Mouse (Mus musculus): ENCODE data around the gene Dpep3. TPM values are rescaled to one million over a fixed set of nuclear protein-coding genes. Genes with fewer than 3 reads are reported as not detected.

Gene Dpep3
- total and polyA plus RNA-seq, 2 experiments from 2014 or later, result not detected

- H3K27me3 ChIP-seq (ENCODE audit: insufficient read depth, low read length), result no peaks in the 10 kb centered on the region
- no peak for DNase-seq (ENCODE audit: low spot score)
- WGBS, result 2% methylated on average over 33 of the region's 33 CpGs
- no peak for TF ChIP-seq CTCF (IDR thresholded peaks at IDR 0.05)
- H3K4me1 ChIP-seq (ENCODE audit: insufficient read depth, low read length), result peaks cover 7% of the 10 kb centered on the region
- peak; percentile 56 for ATAC-seq (ENCODE audit: low FRiP score)
- peak overlapping the region; percentile 95 for H3K27ac ChIP-seq (ENCODE audit: low read depth, low read length)
- no peaks in the 10 kb centered on the region for H3K9me3 ChIP-seq (ENCODE audit: low read length)
- peaks cover 2% of the 10 kb centered on the region for H3K36me3 ChIP-seq (ENCODE audit: insufficient read depth, low read length)
- H3K9ac ChIP-seq (replicated peaks; ENCODE audit: low read length, poor library complexity, severe bottlenecking), result peak overlapping the region; percentile 93
- peak overlapping the region; percentile 71 for H3K4me2 ChIP-seq (ENCODE audit: low read depth, low read length, poor library complexity, severe bottlenecking)
- H3K4me3 ChIP-seq (ENCODE audit: low read depth, low read length), result peak overlapping the region; percentile 60
These were observed 41.5 kb downstream of the Dpep3 start for GRCm38 (mm10) chr8:105937496-105938305.

- H3K4me2 ChIP-seq (ENCODE audit: low read depth, low read length, poor library complexity, severe bottlenecking), result peak overlapping the region; percentile 71
- H3K9ac ChIP-seq (replicated peaks; ENCODE audit: low read length, poor library complexity, severe bottlenecking), result peak overlapping the region; percentile 93
- ATAC-seq (ENCODE audit: low FRiP score) (peak; percentile 91), DNase-seq (ENCODE audit: low spot score) (peak; percentile 95)
- H3K27me3 ChIP-seq (ENCODE audit: insufficient read depth, low read length), result no peaks in the 10 kb centered on the region
- peaks cover 7% of the 10 kb centered on the region for H3K4me1 ChIP-seq (ENCODE audit: insufficient read depth, low read length)
- peak overlapping the region; percentile 95 for H3K27ac ChIP-seq (ENCODE audit: low read depth, low read length)
- no peak; the same call in 1 of the 2 replicates for TF ChIP-seq CTCF (IDR thresholded peaks at IDR 0.05)
- H3K36me3 ChIP-seq (ENCODE audit: insufficient read depth, low read length), result peaks cover 5% of the 10 kb centered on the region
- 1% methylated on average over 30 of the region's 30 CpGs for WGBS
- peak overlapping the region; percentile 60 for H3K4me3 ChIP-seq (ENCODE audit: low read depth, low read length)
- H3K9me3 ChIP-seq (ENCODE audit: low read length), result no peaks in the 10 kb centered on the region
These were observed 42.3 kb downstream of the Dpep3 start for GRCm38 (mm10) chr8:105936866-105937475.

GRCm38 (mm10) chr8:105935863-105936603 is 43.2 kb downstream of the Dpep3 start:
- peak overlapping the region; percentile 95 for H3K27ac ChIP-seq (ENCODE audit: low read depth, low read length)
- H3K4me2 ChIP-seq (ENCODE audit: low read depth, low read length, poor library complexity, severe bottlenecking), result peak overlapping the region; percentile 71
- peak overlapping the region; percentile 60 for H3K4me3 ChIP-seq (ENCODE audit: low read depth, low read length)
- 26% methylated on average over 7 of the region's 7 CpGs for WGBS
- DNase-seq (ENCODE audit: low spot score) (no peak), ATAC-seq (ENCODE audit: low FRiP score) (0 out of 2 replicates have a peak, but pooled peaks have one; percentile 1)
- no peak for TF ChIP-seq CTCF (IDR thresholded peaks at IDR 0.05)
- no peaks in the 10 kb centered on the region for H3K9me3 ChIP-seq (ENCODE audit: low read length)
- no peaks in the 10 kb centered on the region for H3K27me3 ChIP-seq (ENCODE audit: insufficient read depth, low read length)
- peaks cover 5% of the 10 kb centered on the region for H3K36me3 ChIP-seq (ENCODE audit: insufficient read depth, low read length)
- peaks cover 7% of the 10 kb centered on the region for H3K4me1 ChIP-seq (ENCODE audit: insufficient read depth, low read length)
- peak overlapping the region; percentile 93 for H3K9ac ChIP-seq (replicated peaks; ENCODE audit: low read length, poor library complexity, severe bottlenecking)

GRCm38 (mm10) chr8:105935105-105935504 is 44.1 kb downstream of the Dpep3 start:
- H3K36me3 ChIP-seq (ENCODE audit: insufficient read depth, low read length), result peaks cover 5% of the 10 kb centered on the region
- no peak for ATAC-seq (ENCODE audit: low FRiP score)

GRCm38 (mm10) chr8:105933762-105934161 is 45.5 kb downstream of the Dpep3 start, which contains the start of gene Ctrl:
TSS of gene Ctrl (minus strand) at chr8:105933862.
- no peak within 1 kb of the TSS for H3K4me3 ChIP-seq (ENCODE audit: low read depth, low read length)
- H3K36me3 ChIP-seq (ENCODE audit: insufficient read depth, low read length), result peaks cover 5% of the 10 kb centered on the region
- H3K27me3 ChIP-seq (ENCODE audit: insufficient read depth, low read length), result no peaks in the 10 kb centered on the region
- no peaks in the 10 kb centered on the region for H3K9me3 ChIP-seq (ENCODE audit: low read length)
- no peak for TF ChIP-seq CTCF (IDR thresholded peaks at IDR 0.05)
- ATAC-seq (ENCODE audit: low FRiP score) (no peak), DNase-seq (ENCODE audit: low spot score) (no peak)
- H3K4me2 ChIP-seq (ENCODE audit: low read depth, low read length, poor library complexity, severe bottlenecking), result no peak within 1 kb of the TSS
- H3K9ac ChIP-seq (replicated peaks; ENCODE audit: low read length, poor library complexity, severe bottlenecking), result no peak within 1 kb of the TSS
- peaks cover 7% of the 10 kb centered on the region for H3K4me1 ChIP-seq (ENCODE audit: insufficient read depth, low read length)
- H3K27ac ChIP-seq (ENCODE audit: low read depth, low read length), result no peak within 1 kb of the TSS
- WGBS, result 94% methylated on average over 2 of the region's 2 CpGs

More at GRCm38 (mm10) chr8:105935105-105935504, 44.1 kb downstream of the Dpep3 start:
- no peaks in the 10 kb centered on the region for H3K9me3 ChIP-seq (ENCODE audit: low read length)
- no peak for DNase-seq (ENCODE audit: low spot score)
- no peak overlapping the region for H3K4me2 ChIP-seq (ENCODE audit: low read depth, low read length, poor library complexity, severe bottlenecking)
- no peaks in the 10 kb centered on the region for H3K27me3 ChIP-seq (ENCODE audit: insufficient read depth, low read length)
- H3K9ac ChIP-seq (replicated peaks; ENCODE audit: low read length, poor library complexity, severe bottlenecking), result no peak overlapping the region
- 83% methylated on average over 6 of the region's 6 CpGs for WGBS
- no peak overlapping the region for H3K4me3 ChIP-seq (ENCODE audit: low read depth, low read length)
- H3K27ac ChIP-seq (ENCODE audit: low read depth, low read length), result no peak overlapping the region
- TF ChIP-seq CTCF (IDR thresholded peaks at IDR 0.05), result no peak
- H3K4me1 ChIP-seq (ENCODE audit: insufficient read depth, low read length), result peaks cover 7% of the 10 kb centered on the region

All from midbrain, postnatal 0 days (tissue).